Mouse (Mus musculus) E14TG2a.4 (cell line): ENCODE data around the gene Uxs1.

ENCODE experiments used
- H3K27me3 ChIP-seq: 2 replicates; pipeline ENCODE4 v1.6.1; 2014; ENCODE audit warnings: low read length, control low read depth; ENCODE audit not compliant: insufficient read depth
- H3K36me3 ChIP-seq: 2 replicates; pipeline ENCODE4 v1.6.1; 2014; ENCODE audit warnings: low read length, control low read depth; ENCODE audit not compliant: insufficient read depth
- H3K4me1 ChIP-seq: replicated peaks from 2 replicates; pipeline ENCODE4 v1.6.1; 2014; ENCODE audit warnings: low read depth, low read length, control low read depth
- H3K4me3 ChIP-seq: replicated peaks from 2 replicates; pipeline ENCODE4 v1.5.1; 2014; ENCODE audit warnings: mild to moderate bottlenecking, low read length
- H3K9me3 ChIP-seq: 2 replicates; pipeline ENCODE4 v1.6.1; 2014; ENCODE audit warnings: low read length, control low read depth
- CTCF ChIP-seq: conservative IDR thresholded peaks from 2 replicates; pipeline ENCODE4 v1.5.1; 2014; ENCODE audit warnings: low read length
- NANOG ChIP-seq: IDR thresholded peaks from 2 replicates; pipeline ENCODE4 v1.6.1; 2014; ENCODE audit warnings: borderline replicate concordance, low read length, mixed read lengths
- POU5F1 ChIP-seq: IDR thresholded peaks from 2 replicates; pipeline ENCODE4 v1.6.1; 2014; ENCODE audit warnings: low read length, borderline replicate concordance

Gene Uxs1

GRCm38 (mm10) chr1:43819091-43819490 is 8.5 kb downstream of the Uxs1 start:
- Histone ChIP-seq H3K36me3 (no peaks in the 10 kb centered on the region), H3K9me3 (no peaks in the 10 kb centered on the region), H3K4me1 (peaks cover 58% of the 10 kb centered on the region), H3K4me3 (no peak overlapping the region), H3K27me3 (no peaks in the 10 kb centered on the region)
- TF ChIP-seq CTCF = no peak
- no peak for TF ChIP-seq NANOG
- TF ChIP-seq POU5F1 = no peak

- H3K4me1 ChIP-seq = peaks cover 58% of the 10 kb centered on the region
- no peaks in the 10 kb centered on the region for H3K27me3 ChIP-seq
- no peaks in the 10 kb centered on the region for H3K36me3 ChIP-seq
- TF ChIP-seq POU5F1 = no peak
- TF ChIP-seq NANOG = no peak
- TF ChIP-seq CTCF = no peak
- H3K9me3 ChIP-seq = no peaks in the 10 kb centered on the region
- H3K4me3 ChIP-seq = no peak overlapping the region
Measured at GRCm38 (mm10) chr1:43818356-43818755, 9.2 kb downstream of the Uxs1 start.

- H3K4me1 ChIP-seq = peaks cover 25% of the 10 kb centered on the region
- H3K4me3 ChIP-seq = no peak overlapping the region
- no peak for TF ChIP-seq POU5F1
- peaks cover 9% of the 10 kb centered on the region for H3K9me3 ChIP-seq
- H3K36me3 ChIP-seq = peaks cover 5% of the 10 kb centered on the region
- no peaks in the 10 kb centered on the region for H3K27me3 ChIP-seq
Measured at GRCm38 (mm10) chr1:43811764-43812163, 15.8 kb downstream of the Uxs1 start.

- peaks cover 9% of the 10 kb centered on the region for H3K9me3 ChIP-seq
- H3K4me1 ChIP-seq = peaks cover 22% of the 10 kb centered on the region
- H3K4me3 ChIP-seq = no peak overlapping the region
- H3K27me3 ChIP-seq = no peaks in the 10 kb centered on the region
- TF ChIP-seq NANOG (no peak), POU5F1 (no peak), CTCF (no peak)
- peaks cover 5% of the 10 kb centered on the region for H3K36me3 ChIP-seq
Measured at GRCm38 (mm10) chr1:43811055-43811454, 16.5 kb downstream of the Uxs1 start.

- Histone ChIP-seq H3K36me3 (peaks cover 5% of the 10 kb centered on the region), H3K4me1 (peaks cover 16% of the 10 kb centered on the region), H3K4me3 (no peak overlapping the region), H3K27me3 (no peaks in the 10 kb centered on the region), H3K9me3 (peaks cover 9% of the 10 kb centered on the region)
- TF ChIP-seq CTCF (no peak), NANOG (peak; percentile 71; the same call in 1 of the 2 replicates)
Measured at GRCm38 (mm10) chr1:43809351-43809750, 18.2 kb downstream of the Uxs1 start.

GRCm38 (mm10) chr1:43803906-43804474 is 23.6 kb downstream of the Uxs1 start:
- no peaks in the 10 kb centered on the region for H3K9me3 ChIP-seq
- no peaks in the 10 kb centered on the region; the same call in 1 of the 2 replicates for H3K4me1 ChIP-seq
- no peak overlapping the region for H3K4me3 ChIP-seq
- TF ChIP-seq CTCF (no peak), POU5F1 (no peak)
- peaks cover 25% of the 10 kb centered on the region for H3K36me3 ChIP-seq
- no peaks in the 10 kb centered on the region for H3K27me3 ChIP-seq

GRCm38 (mm10) chr1:43798048-43798447 is 29.6 kb downstream of the Uxs1 start:
- Histone ChIP-seq H3K27me3 (no peaks in the 10 kb centered on the region), H3K36me3 (peaks cover 25% of the 10 kb centered on the region), H3K4me1 (no peaks in the 10 kb centered on the region; the same call in 1 of the 2 replicates), H3K9me3 (no peaks in the 10 kb centered on the region), H3K4me3 (no peak overlapping the region)
- TF ChIP-seq POU5F1 = no peak
- no peak for TF ChIP-seq NANOG
- no peak for TF ChIP-seq CTCF

GRCm38 (mm10) chr1:43789765-43790164 is 37.8 kb downstream of the Uxs1 start:
- TF ChIP-seq POU5F1 (no peak), CTCF (no peak), NANOG (no peak)

GRCm38 (mm10) chr1:43786711-43787110 is 40.9 kb downstream of the Uxs1 start:
- Histone ChIP-seq H3K4me1 (peaks cover 14% of the 10 kb centered on the region), H3K27me3 (no peaks in the 10 kb centered on the region), H3K9me3 (no peaks in the 10 kb centered on the region), H3K36me3 (peaks cover 34% of the 10 kb centered on the region), H3K4me3 (no peak overlapping the region)
- no peak for TF ChIP-seq POU5F1
- no peak for TF ChIP-seq NANOG
- TF ChIP-seq CTCF = no peak

More at GRCm38 (mm10) chr1:43789765-43790164, 37.8 kb downstream of the Uxs1 start:
- Histone ChIP-seq H3K27me3 (no peaks in the 10 kb centered on the region), H3K4me1 (peaks cover 12% of the 10 kb centered on the region), H3K36me3 (peaks cover 29% of the 10 kb centered on the region), H3K9me3 (no peaks in the 10 kb centered on the region), H3K4me3 (no peak overlapping the region)
